Mouse (Mus musculus) urinary bladder, adult 18-20 months (tissue): Measurements from ENCODE around the gene Zfp280b.
"Not testable (repeated sequence)": the region's sequence is repeated elsewhere in the genome, so short reads cannot be mapped to it uniquely, and the experiment has no call there.

Source experiments
- DNase-seq, 2 experiments: peaks; one replicate each; pipeline ENCODE4 v3.0.0; 2022; ENCODE audit warnings: low spot score in 2 of 2, mixed read lengths in 2 of 2

The Zfp280b gene

GRCm38 (mm10) chr10:76030496-76030895 is 2.0 kb upstream of the Zfp280b start:
- DNase-seq: no peak

DNA sequence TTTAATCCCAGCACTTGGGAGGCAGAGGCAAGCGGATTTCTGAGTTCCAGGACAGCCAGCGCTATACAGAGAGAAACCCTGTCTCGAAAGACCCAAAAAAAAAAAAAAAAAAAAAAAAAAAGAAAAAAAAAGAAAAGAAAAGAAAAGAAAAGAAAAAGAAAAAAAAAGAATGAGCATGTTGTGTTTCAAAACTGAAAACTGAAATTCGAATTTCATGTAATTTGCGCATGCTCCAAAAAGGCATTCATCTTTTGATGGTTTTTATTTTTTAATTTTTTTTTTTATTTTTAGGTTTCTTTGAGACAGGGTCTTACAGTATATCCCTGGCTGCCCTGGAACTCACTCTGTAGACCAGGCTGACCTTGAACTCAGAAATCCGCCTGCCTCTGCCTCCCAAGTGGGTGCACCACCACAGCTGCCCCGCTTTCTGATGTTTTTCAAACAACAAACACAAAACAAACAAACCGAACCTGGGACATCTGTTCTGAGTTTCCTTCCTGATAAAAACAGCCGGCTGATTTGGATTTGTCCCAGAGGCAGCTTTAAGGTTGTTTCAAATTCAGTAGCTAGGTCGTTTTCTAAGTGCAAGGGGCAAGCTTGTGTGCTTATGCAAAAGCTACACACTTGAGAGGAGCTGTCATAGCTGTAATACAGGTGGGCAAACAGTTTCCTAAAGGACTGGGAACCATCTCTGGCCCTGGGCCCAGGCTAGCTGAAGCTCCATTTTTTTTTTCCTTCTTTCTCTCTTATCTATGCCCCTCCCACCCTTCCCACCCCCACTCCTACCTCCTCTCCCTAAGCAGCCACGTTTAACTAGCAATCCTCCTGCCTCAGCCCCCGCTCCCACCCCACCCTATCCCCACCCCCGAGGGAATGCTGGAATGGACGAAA is 694 bp upstream of the Zfp280b start:
- no peak for DNase-seq

DNA sequence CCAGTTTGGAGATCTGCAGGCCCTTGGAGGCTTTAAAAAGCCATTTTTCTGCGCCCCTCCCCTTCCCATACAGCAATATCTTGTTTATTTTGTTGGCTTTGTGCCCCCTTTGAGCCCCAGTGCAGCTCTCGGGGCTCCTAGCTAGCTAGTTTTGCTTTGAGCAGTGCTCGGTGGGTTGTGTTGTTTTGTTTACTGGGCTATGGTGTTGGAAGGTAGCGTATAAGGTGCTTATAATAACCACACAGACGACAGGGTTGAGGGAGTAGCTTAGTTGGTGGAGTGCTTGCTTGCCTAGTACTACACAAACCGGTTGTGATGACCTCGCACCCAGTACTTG is 637 bp downstream of the Zfp280b start:
- DNase-seq: peak in 1 of 2 experiments; percentile 24

DNA sequence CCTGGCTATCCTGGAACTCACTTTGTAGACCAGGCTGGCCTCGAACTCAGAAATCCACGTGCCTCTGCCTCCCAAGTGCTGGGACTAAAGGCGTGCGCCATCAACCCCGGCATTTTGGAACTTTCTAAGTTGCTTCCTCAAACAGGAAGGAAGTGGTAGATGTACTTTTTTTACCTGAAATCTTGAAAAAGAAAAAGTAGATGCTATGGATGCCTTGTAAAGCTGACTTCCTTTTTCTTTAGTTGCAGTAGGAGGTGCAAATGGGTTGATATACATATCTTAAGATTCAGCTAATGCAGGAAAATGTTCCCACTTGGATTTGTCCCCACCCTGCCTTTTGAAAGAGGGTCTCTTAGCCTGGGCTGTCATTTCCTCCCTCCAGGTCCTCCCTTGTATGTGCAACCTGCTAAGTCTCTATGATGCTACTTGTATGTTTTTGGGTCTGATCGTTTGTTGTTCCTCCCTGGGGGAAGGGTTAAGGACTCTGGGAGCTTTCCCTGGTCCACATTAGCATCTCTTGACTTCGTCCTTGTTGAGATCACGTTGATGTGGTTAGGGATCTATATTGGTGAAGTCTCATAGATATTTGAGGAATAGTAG is 1.7 kb downstream of the Zfp280b start:
- DNase-seq: no peak

GRCm38 (mm10) chr10:76035277-76035676 is 2.8 kb downstream of the Zfp280b start:
- no peak for DNase-seq

DNA sequence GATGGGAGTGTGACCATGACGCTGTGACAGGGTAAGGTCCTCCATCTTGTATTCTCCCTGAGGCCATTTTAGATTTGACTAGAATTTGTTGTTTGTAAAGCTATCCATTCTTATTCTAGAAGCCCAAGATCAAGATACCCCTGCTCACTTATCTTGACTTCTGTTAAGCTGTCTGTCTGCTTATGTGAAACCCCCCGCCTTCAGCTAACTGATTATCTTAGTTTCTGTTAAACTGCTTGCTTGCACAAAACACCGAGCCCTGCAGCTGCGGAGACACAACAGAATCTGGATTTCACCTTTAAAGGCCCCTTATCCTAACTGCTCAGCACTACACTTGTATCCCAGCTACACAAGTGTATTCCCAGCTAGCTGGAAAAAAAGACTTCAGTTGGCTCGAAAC is 4.5 kb downstream of the Zfp280b start:
- no peak for DNase-seq

DNA sequence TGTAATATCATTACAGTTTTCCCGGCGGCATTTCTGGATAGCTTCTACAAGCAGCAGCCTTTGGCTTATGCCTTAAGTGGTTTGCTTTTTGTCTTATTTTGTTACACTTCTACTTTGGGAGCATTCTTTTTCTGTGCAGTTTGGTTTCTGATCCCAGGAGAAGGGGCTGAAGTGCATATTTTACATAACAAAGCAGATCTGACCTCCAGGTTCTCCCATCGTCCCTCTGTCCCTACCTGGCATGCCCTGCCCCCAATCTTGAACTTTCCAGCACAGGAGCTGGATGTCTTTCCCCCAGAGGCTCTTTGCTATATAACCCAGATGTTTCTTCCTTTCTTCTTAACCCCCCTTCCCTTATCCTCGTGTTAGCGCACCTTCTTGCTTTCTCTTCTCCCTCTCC is 12.9 kb downstream of the Zfp280b start:
- no peak for DNase-seq

- DNase-seq: no peak
Measured at GRCm38 (mm10) chr10:76046754-76047153, 14.3 kb downstream of the Zfp280b start.

DNA sequence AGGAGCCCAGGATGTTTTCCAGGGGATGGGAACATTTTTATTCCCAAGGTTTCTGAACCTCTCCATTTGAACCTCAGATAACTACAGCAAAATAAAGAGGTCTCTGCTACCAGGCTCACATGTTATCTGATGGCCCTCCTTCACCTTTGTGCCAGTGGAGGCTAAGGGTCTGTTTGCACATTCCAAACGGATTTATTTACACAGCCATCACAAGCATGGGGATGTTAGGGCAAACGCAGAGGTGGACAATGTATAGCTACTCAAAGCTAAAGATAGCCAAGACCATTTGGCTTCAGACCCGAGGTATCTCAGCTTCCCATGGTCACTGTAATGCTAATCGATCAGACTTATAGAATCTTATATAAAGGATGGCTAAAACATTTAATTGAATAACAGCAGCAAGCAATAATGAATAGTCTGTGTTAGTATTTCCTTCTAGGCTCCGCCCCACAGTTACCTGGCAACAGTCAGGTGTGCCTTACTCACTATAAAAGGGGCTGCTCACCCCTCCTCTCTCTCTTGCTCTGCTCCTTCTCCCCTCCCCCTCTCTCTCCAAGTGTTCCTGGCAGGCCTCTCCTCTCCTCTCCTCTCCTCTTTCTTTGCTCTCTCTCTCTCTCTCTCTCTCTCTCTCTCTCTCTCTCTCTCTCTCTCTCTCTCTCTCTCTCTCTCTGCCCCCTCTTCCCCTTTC is 14.9 kb downstream of the Zfp280b start:
- DNase-seq: no peak

DNA sequence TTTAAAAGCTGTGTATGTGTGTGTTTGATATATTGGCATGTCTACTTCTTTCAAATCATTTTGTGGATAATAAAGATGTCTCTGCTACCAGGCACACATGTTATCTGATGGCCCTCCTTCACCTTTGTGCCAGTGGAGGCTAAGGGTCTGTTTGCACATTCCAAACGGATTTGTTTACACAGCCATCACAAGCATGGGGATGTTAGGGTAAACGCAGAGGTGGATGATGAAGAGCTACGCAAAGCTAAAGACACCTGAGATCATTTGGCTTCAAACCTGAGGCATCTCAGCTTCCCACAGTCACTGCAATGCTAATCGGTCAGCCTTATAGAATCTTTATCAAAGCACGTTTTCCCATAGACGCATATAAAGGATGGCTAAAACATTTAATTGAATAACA is 16.5 kb downstream of the Zfp280b start:
- no peak for DNase-seq

GRCm38 (mm10) chr10:76051860-76052259 is 19.4 kb downstream of the Zfp280b start:
- DNase-seq: no peak

GRCm38 (mm10) chr10:76062439-76062838 is 30.0 kb downstream of the Zfp280b start:
- DNase-seq: no peak

GRCm38 (mm10) chr10:76067674-76068613 is 35.5 kb downstream of the Zfp280b start:
- no peak for DNase-seq

- not testable (repeated sequence) for DNase-seq
Measured at GRCm38 (mm10) chr10:76072080-76072479, 39.6 kb downstream of the Zfp280b start.

GRCm38 (mm10) chr10:76077008-76077407 is 44.6 kb downstream of the Zfp280b start:
- DNase-seq: not testable (repeated sequence)
